Mouse (Mus musculus) kidney, embryonic 14.5 days (tissue): ENCODE results near the gene Naaladl1. TPM values are rescaled to one million over a fixed set of nuclear protein-coding genes. Genes with fewer than 3 reads are reported as not detected.

Source experiments
- ATAC-seq: fragments of 200-750 bp; cut with Nextera tagmentation; 2 replicates; pipeline ENCODE4 v1.8.0; 2017; ENCODE audit warnings: moderate number of reproducible peaks, mild to moderate bottlenecking, moderate TSS enrichment, moderate library complexity; ENCODE audit not compliant: low FRiP score, low TSS enrichment
- H3K27ac ChIP-seq: fragments of 300-500 bp; sonication (generic); 2 replicates; pipeline ENCODE4 v1.5.1; 2014; ENCODE audit warnings: low read depth, mild to moderate bottlenecking, low read length, moderate library complexity, mixed read lengths
- H3K27me3 ChIP-seq: fragments of 300-500 bp; sonication (generic); 2 replicates; pipeline ENCODE4 v1.6.1; 2014; ENCODE audit warnings: mild to moderate bottlenecking, low read length; ENCODE audit not compliant: control insufficient read depth, insufficient read depth
- H3K36me3 ChIP-seq: fragments of 300-500 bp; sonication (generic); 2 replicates; pipeline ENCODE4 v1.6.1; 2014; ENCODE audit warnings: low read length, mixed read lengths; ENCODE audit not compliant: control insufficient read depth, insufficient read depth
- H3K4me1 ChIP-seq: fragments of 300-500 bp; sonication (generic); 2 replicates; pipeline ENCODE4 v1.6.1; 2014; ENCODE audit warnings: low read length, mixed read lengths; ENCODE audit not compliant: control insufficient read depth, insufficient read depth
- H3K4me2 ChIP-seq: fragments of 300-500 bp; sonication (generic); replicated peaks from 2 replicates; pipeline ENCODE4 v1.6.1; 2014; ENCODE audit warnings: low read depth, mild to moderate bottlenecking, low read length
- H3K4me3 ChIP-seq: fragments of 300-500 bp; sonication (generic); 2 replicates; pipeline ENCODE4 v1.5.1; 2014; ENCODE audit warnings: mild to moderate bottlenecking, low read length
- H3K9ac ChIP-seq: fragments of 300-500 bp; sonication (generic); 2 replicates; pipeline ENCODE4 v1.6.1; 2014; ENCODE audit warnings: low read depth, mild to moderate bottlenecking, low read length, moderate library complexity
- H3K9me3 ChIP-seq: fragments of 300-500 bp; sonication (generic); 2 replicates; pipeline ENCODE4 v1.6.1; 2016; ENCODE audit warnings: low read length; ENCODE audit not compliant: control insufficient read depth
- WGBS: fragments of 180-500 bp; shearing (Covaris S2); extraction: QIAGEN DNeasy Blood & Tissue Kit; methylation state at CpG from one replicate; pipeline ENCODE4 v1.1.7; 2014; 5-methylcytosine and 5-hydroxymethylcytosine counted together
- polyA plus RNA-seq: library from polyadenylated mRNA; unstranded; fragments of >200 nt; fragmentation: Nextera tagmentation; extraction: Ambion mirVana; gene quantifications from 2 replicates; pipeline ENCODE4 v1.2.1, GENCODE M21; 2014

Naaladl1 gene
- polyA plus RNA-seq, 1 experiment from 2014 or later = 0.60 TPM

- 87% methylated on average over 6 of the region's 6 CpGs for WGBS
- peaks cover 25% of the 10 kb centered on the region for H3K4me1 ChIP-seq
- H3K9me3 ChIP-seq = no peaks in the 10 kb centered on the region
- peaks cover 15% of the 10 kb centered on the region for H3K36me3 ChIP-seq
- H3K4me3 ChIP-seq = no peak overlapping the region
- no peak overlapping the region for H3K4me2 ChIP-seq
- no peaks in the 10 kb centered on the region for H3K27me3 ChIP-seq
- no peak overlapping the region for H3K9ac ChIP-seq
- no peak overlapping the region for H3K27ac ChIP-seq
- no peak for ATAC-seq
Measured at GRCm38 (mm10) chr19:6063081-6063480, 42.5 kb upstream of the Naaladl1 start.

DNA sequence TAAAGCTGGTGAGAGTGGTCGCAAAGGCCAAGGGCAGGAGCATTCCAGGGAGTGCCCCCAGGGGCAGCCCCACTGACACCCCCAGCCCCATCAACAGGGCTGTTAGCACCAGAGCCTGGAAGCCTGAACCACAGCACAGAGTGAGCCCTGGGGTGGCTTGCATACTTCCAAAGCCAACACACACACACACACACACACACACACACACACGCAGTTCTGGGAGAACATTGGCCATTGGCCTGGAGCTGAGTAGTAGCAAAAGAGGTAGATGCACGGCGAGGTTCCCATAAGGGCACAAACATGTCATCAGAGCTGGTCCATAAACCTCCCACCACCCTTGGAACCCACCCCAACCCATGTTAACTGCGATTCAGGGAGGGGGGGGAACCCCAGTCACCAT is 39.0 kb upstream of the Naaladl1 start:
- Histone ChIP-seq H3K4me1 (peaks cover 27% of the 10 kb centered on the region), H3K27ac (peak overlapping the region; percentile 85; the same call in 1 of the 2 replicates), H3K9me3 (no peaks in the 10 kb centered on the region), H3K27me3 (no peaks in the 10 kb centered on the region), H3K9ac (peak overlapping the region; percentile 66), H3K36me3 (peaks cover 31% of the 10 kb centered on the region), H3K4me2 (peak overlapping the region; percentile 93), H3K4me3 (peak overlapping the region; percentile 51)
- ATAC-seq = no peak
- 35% methylated on average over 5 of the region's 5 CpGs for WGBS

DNA sequence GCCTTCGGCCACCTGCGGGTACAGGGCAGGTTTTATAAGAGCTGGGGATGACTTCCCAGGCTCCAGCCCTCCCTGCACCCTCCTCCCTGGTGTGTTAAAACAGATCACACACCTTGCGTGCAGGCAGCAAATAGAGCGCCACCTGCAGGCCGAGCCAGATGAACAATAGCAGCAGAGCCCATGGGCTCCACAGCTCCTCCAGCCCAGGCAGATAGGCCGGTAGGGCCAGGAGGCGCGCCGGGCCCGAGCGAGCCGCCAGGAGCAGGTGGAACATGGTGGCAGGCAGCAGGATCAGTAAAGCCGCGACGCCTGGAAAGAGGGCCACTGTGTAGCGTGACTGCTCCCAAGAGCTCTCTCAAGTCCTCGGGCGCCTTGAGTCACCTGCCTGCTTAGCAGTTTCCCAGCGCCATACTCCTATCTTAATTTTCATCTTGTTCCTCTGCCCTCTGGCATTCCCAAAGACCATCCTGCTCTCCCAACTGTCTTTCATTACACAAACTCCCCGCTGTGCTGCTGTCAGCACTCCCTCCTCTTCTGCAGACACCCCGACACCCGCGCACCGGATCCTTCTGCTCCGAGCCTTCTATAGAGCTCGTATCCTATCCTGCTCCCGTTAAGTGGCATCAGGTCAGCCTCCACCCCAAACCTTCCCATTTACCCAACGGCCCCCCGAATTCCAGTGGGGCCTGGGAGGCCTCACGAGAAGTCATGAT is 38.4 kb upstream of the Naaladl1 start:
- Histone ChIP-seq H3K4me1 (peaks cover 22% of the 10 kb centered on the region), H3K9me3 (no peaks in the 10 kb centered on the region), H3K27ac (peak overlapping the region; percentile 85), H3K27me3 (no peaks in the 10 kb centered on the region), H3K9ac (peak overlapping the region; percentile 66), H3K4me3 (peak overlapping the region; percentile 51), H3K36me3 (peaks cover 32% of the 10 kb centered on the region), H3K4me2 (peak overlapping the region; percentile 93)
- ATAC-seq = peak; percentile 59
- under 1% methylated on average over 30 of the region's 30 CpGs for WGBS

- WGBS = 9% methylated on average over 33 of the region's 33 CpGs
- Histone ChIP-seq H3K27me3 (no peaks in the 10 kb centered on the region), H3K36me3 (peaks cover 37% of the 10 kb centered on the region), H3K9me3 (no peaks in the 10 kb centered on the region), H3K4me1 (peaks cover 17% of the 10 kb centered on the region), H3K4me3 (peak within 1 kb of the TSS; percentile 51), H3K9ac (peak within 1 kb of the TSS; percentile 66), H3K4me2 (peak within 1 kb of the TSS; percentile 93), H3K27ac (peak within 1 kb of the TSS; percentile 85)
- peak; percentile 96 for ATAC-seq
Measured at GRCm38 (mm10) chr19:6067724-6068415, 37.7 kb upstream of the Naaladl1 start, which contains the start of gene Tm7sf2. Tm7sf2 (minus strand) TSS chr19:6068373.

DNA sequence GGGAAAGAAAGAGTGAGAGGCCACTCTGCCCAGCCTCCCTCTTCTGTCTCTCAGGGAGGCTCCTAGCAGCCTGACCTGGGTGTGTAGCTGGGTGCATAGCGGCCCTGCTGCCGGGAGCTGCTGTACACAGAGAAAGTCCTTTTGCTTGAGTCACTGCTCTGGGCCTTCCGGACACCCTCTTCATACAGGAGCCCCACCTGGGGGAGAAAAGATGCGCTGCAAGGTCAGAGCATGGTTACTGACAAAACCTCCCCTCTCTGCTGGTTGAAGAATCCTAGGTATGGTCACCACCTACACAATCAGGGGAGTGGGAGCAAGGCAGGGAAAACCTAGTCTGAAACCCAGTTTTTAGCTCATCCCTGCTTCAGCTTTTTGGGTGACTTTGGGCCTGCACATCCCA is 36.6 kb upstream of the Naaladl1 start:
- Histone ChIP-seq H3K9ac (no peak overlapping the region), H3K4me1 (peaks cover 17% of the 10 kb centered on the region), H3K4me2 (no peak overlapping the region), H3K27me3 (no peaks in the 10 kb centered on the region), H3K9me3 (no peaks in the 10 kb centered on the region), H3K27ac (no peak overlapping the region), H3K4me3 (no peak overlapping the region), H3K36me3 (peaks cover 42% of the 10 kb centered on the region)
- 80% methylated on average over 4 of the region's 4 CpGs for WGBS
- ATAC-seq = no peak

GRCm38 (mm10) chr19:6069851-6070250 is 35.7 kb upstream of the Naaladl1 start:
- ATAC-seq = no peak
- H3K4me1 ChIP-seq = peaks cover 17% of the 10 kb centered on the region
- H3K36me3 ChIP-seq = peaks cover 47% of the 10 kb centered on the region
- no peaks in the 10 kb centered on the region for H3K27me3 ChIP-seq
- 94% methylated on average over 10 of the region's 10 CpGs for WGBS
- H3K4me2 ChIP-seq = no peak overlapping the region
- no peak overlapping the region for H3K27ac ChIP-seq
- no peak overlapping the region for H3K4me3 ChIP-seq
- no peaks in the 10 kb centered on the region for H3K9me3 ChIP-seq
- no peak overlapping the region for H3K9ac ChIP-seq

DNA sequence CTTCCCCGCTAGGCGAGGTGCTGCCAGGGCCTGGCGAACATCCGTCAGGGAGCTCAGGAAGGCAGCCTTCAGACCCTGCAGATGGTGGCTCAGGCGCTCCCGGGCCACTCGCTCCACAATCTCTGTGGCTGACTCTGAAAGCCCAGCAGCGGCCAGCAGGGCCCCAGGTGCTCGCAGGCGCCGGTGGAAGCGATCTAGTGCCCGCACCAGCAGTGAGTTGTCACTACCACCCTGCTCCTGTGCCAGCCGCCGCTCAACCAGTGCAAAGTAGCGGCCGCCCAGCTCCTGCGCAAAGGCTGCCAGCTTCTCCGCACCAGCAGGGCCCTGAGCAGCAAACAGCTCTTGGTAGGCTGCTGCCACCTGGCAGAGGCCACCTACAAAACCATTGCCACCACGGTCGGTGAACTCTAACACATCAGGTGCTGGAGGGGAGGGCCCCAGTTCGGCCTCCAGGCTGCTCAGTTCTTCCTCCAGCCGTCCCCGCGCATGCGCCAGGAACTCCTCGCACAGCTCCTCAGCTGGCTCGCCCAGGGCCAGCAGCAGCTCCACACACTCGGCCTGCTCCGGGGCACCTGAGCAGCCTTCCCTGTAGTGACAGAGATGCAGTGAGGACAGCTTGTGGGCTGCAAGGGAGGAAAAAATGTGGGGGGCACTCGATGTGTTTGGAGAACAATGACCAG is 34.9 kb upstream of the Naaladl1 start:
- no peaks in the 10 kb centered on the region for H3K9me3 ChIP-seq
- no peak for ATAC-seq
- no peaks in the 10 kb centered on the region for H3K27me3 ChIP-seq
- WGBS = 92% methylated on average over 31 of the region's 31 CpGs
- peaks cover 17% of the 10 kb centered on the region for H3K4me1 ChIP-seq
- H3K9ac ChIP-seq = no peak overlapping the region
- H3K4me2 ChIP-seq = no peak overlapping the region
- H3K36me3 ChIP-seq = peaks cover 46% of the 10 kb centered on the region
- H3K4me3 ChIP-seq = no peak overlapping the region
- H3K27ac ChIP-seq = no peak overlapping the region

GRCm38 (mm10) chr19:6071261-6071660 is 34.3 kb upstream of the Naaladl1 start:
- Histone ChIP-seq H3K4me2 (no peak overlapping the region), H3K4me1 (peaks cover 19% of the 10 kb centered on the region), H3K9me3 (no peaks in the 10 kb centered on the region), H3K36me3 (peaks cover 46% of the 10 kb centered on the region), H3K4me3 (no peak overlapping the region), H3K27ac (no peak overlapping the region), H3K9ac (no peak overlapping the region), H3K27me3 (no peaks in the 10 kb centered on the region)
- WGBS = 94% methylated on average over 19 of the region's 19 CpGs
- ATAC-seq = no peak

GRCm38 (mm10) chr19:6073889-6074288 is 31.7 kb upstream of the Naaladl1 start:
- WGBS = 90% methylated on average over 5 of the region's 5 CpGs
- H3K9ac ChIP-seq = no peak overlapping the region
- no peak overlapping the region for H3K4me3 ChIP-seq
- no peaks in the 10 kb centered on the region for H3K9me3 ChIP-seq
- no peak overlapping the region for H3K27ac ChIP-seq
- ATAC-seq = no peak
- no peak overlapping the region for H3K4me2 ChIP-seq
- H3K4me1 ChIP-seq = peaks cover 7% of the 10 kb centered on the region
- peaks cover 43% of the 10 kb centered on the region for H3K36me3 ChIP-seq
- H3K27me3 ChIP-seq = no peaks in the 10 kb centered on the region
